Mouse (Mus musculus): ENCODE results near the gene Uhrf2. TPM values are rescaled to one million over a fixed set of nuclear protein-coding genes. Genes with fewer than 3 reads are reported as not detected.

Gene Uhrf2
- polyA plus RNA-seq, 1 experiment from 2014 or later = 54.6 TPM

- Histone ChIP-seq H3K9ac (ENCODE audit: low read length) (no peak overlapping the region), H3K4me1 (ENCODE audit: control insufficient read depth in 2 of 2, insufficient read depth in 2 of 2, low read length in 2 of 2) (peaks cover 2 to 6% of the 10 kb centered on the region in 2 experiments; a peak in 2 of 4 replicates), H3K36me3 (ENCODE audit: control insufficient read depth, insufficient read depth, low read length) (peaks cover 16% of the 10 kb centered on the region), H3K27me3 (ENCODE audit: control insufficient read depth, insufficient read depth, low read length) (no peaks in the 10 kb centered on the region), H3K4me2 (ENCODE audit: low read length) (no peak overlapping the region), H3K27ac (replicated peaks in 1 of 2; ENCODE audit: control insufficient read depth in 1 of 2, insufficient read depth in 1 of 2, low read depth in 2 of 2, low read length in 2 of 2) (no peak overlapping the region), H3K9me3 (ENCODE audit: control insufficient read depth, low read length) (0 out of 2 replicates have a peak, but pooled peaks cover 5% of the 10 kb centered on the region), H3K4me3 (ENCODE audit: control insufficient read depth in 1 of 2, insufficient read depth in 1 of 2, low read depth in 1 of 2, low read length in 2 of 2) (no peak overlapping the region)
- no peak for ATAC-seq (ENCODE audit: insufficient number of reproducible peaks, insufficient read depth, low FRiP score, low read depth)
- 68% methylated on average over 3 of the region's 3 CpGs for WGBS
These were observed 21.2 kb downstream of the Uhrf2 start for GRCm38 (mm10) chr19:30051479-30051878.

DNA sequence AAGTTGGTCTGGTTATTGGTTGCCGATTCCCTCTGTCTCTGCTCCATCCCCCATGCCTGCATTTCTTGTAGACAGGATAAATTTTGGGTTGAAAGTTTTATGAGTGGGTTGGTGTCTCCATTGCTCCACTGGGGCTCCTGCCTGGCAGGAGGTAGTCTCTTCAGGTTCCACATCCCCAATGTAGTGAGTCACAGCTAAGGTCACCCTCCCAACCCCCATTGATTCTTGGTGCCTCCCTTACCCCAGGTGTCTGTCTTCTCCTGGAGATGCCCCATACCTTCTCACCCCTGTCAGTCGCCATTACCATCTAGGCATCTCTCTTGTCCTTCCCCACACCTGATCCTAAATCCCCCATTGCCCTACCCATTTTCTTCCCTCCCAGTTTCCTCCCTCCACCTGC is 23.9 kb downstream of the Uhrf2 start:
- no peak for ATAC-seq (ENCODE audit: insufficient number of reproducible peaks, insufficient read depth, low FRiP score, low read depth)
- H3K9ac ChIP-seq (ENCODE audit: low read length) = no peak overlapping the region
- no peaks in the 10 kb centered on the region for H3K9me3 ChIP-seq (ENCODE audit: control insufficient read depth, low read length)
- H3K4me1 ChIP-seq (ENCODE audit: control insufficient read depth in 2 of 2, insufficient read depth in 2 of 2, low read length in 2 of 2) = peaks cover 2 to 6% of the 10 kb centered on the region in 2 experiments; a peak in 2 of 4 replicates
- no peaks in the 10 kb centered on the region for H3K27me3 ChIP-seq (ENCODE audit: control insufficient read depth, insufficient read depth, low read length)
- no peak overlapping the region for H3K4me2 ChIP-seq (ENCODE audit: low read length)
- peaks cover 19% of the 10 kb centered on the region; the same call in 1 of the 2 replicates for H3K36me3 ChIP-seq (ENCODE audit: control insufficient read depth, insufficient read depth, low read length)
- 93% methylated on average over 2 of the region's 2 CpGs for WGBS
- no peak overlapping the region for H3K4me3 ChIP-seq (ENCODE audit: control insufficient read depth in 1 of 2, insufficient read depth in 1 of 2, low read depth in 1 of 2, low read length in 2 of 2)
- H3K27ac ChIP-seq (replicated peaks in 1 of 2; ENCODE audit: control insufficient read depth in 1 of 2, insufficient read depth in 1 of 2, low read depth in 2 of 2, low read length in 2 of 2) = no peak overlapping the region

GRCm38 (mm10) chr19:30065797-30066196 is 35.5 kb downstream of the Uhrf2 start:
- no peak overlapping the region for H3K9ac ChIP-seq (ENCODE audit: low read length)
- no peaks in the 10 kb centered on the region for H3K27me3 ChIP-seq (ENCODE audit: control insufficient read depth, insufficient read depth, low read length)
- H3K4me2 ChIP-seq (ENCODE audit: low read length) = no peak overlapping the region
- peaks cover 12% of the 10 kb centered on the region; the same call in 1 of the 2 replicates for H3K36me3 ChIP-seq (ENCODE audit: control insufficient read depth, insufficient read depth, low read length)
- no peak overlapping the region for H3K4me3 ChIP-seq (ENCODE audit: control insufficient read depth in 1 of 2, insufficient read depth in 1 of 2, low read depth in 1 of 2, low read length in 2 of 2)
- 40% methylated on average over 4 of the region's 4 CpGs for WGBS
- no peaks in the 10 kb centered on the region for H3K9me3 ChIP-seq (ENCODE audit: control insufficient read depth, low read length)
- no peak overlapping the region for H3K27ac ChIP-seq (replicated peaks in 1 of 2; ENCODE audit: control insufficient read depth in 1 of 2, insufficient read depth in 1 of 2, low read depth in 2 of 2, low read length in 2 of 2)
- peaks cover 0 to 5% of the 10 kb centered on the region in 2 experiments; a peak in 1 of 4 replicates for H3K4me1 ChIP-seq (ENCODE audit: control insufficient read depth in 2 of 2, insufficient read depth in 2 of 2, low read length in 2 of 2)
- ATAC-seq (ENCODE audit: insufficient number of reproducible peaks, insufficient read depth, low FRiP score, low read depth) = no peak

GRCm38 (mm10) chr19:30090163-30090562 is 59.9 kb downstream of the Uhrf2 start:
- WGBS = 91% methylated on average over 6 of the region's 6 CpGs
- H3K36me3 ChIP-seq (ENCODE audit: control insufficient read depth, insufficient read depth, low read length) = peaks cover 94% of the 10 kb centered on the region

GRCm38 (mm10) chr19:30091644-30092295 is 61.5 kb downstream of the Uhrf2 start:
- no peaks in the 10 kb centered on the region for H3K4me1 ChIP-seq (ENCODE audit: control insufficient read depth in 2 of 2, insufficient read depth in 2 of 2, low read length in 2 of 2)
- no peak for ATAC-seq (ENCODE audit: insufficient number of reproducible peaks, insufficient read depth, low FRiP score, low read depth)
- 92% methylated on average over 12 of the region's 12 CpGs for WGBS
- H3K9ac ChIP-seq (ENCODE audit: low read length) = no peak overlapping the region
- H3K4me3 ChIP-seq (ENCODE audit: control insufficient read depth in 1 of 2, insufficient read depth in 1 of 2, low read depth in 1 of 2, low read length in 2 of 2) = no peak overlapping the region
- H3K27ac ChIP-seq (replicated peaks in 1 of 2; ENCODE audit: control insufficient read depth in 1 of 2, insufficient read depth in 1 of 2, low read depth in 2 of 2, low read length in 2 of 2) = no peak overlapping the region
- H3K27me3 ChIP-seq (ENCODE audit: control insufficient read depth, insufficient read depth, low read length) = no peaks in the 10 kb centered on the region
- H3K4me2 ChIP-seq (ENCODE audit: low read length) = no peak overlapping the region
- H3K36me3 ChIP-seq (ENCODE audit: control insufficient read depth, insufficient read depth, low read length) = peaks cover 96% of the 10 kb centered on the region
- H3K9me3 ChIP-seq (ENCODE audit: control insufficient read depth, low read length) = no peaks in the 10 kb centered on the region

More at GRCm38 (mm10) chr19:30090163-30090562, 59.9 kb downstream of the Uhrf2 start:
- H3K27ac ChIP-seq (replicated peaks in 1 of 2; ENCODE audit: control insufficient read depth in 1 of 2, insufficient read depth in 1 of 2, low read depth in 2 of 2, low read length in 2 of 2) = no peak overlapping the region
- no peak overlapping the region for H3K4me3 ChIP-seq (ENCODE audit: control insufficient read depth in 1 of 2, insufficient read depth in 1 of 2, low read depth in 1 of 2, low read length in 2 of 2)
- no peak for ATAC-seq (ENCODE audit: insufficient number of reproducible peaks, insufficient read depth, low FRiP score, low read depth)
- no peaks in the 10 kb centered on the region for H3K9me3 ChIP-seq (ENCODE audit: control insufficient read depth, low read length)
- no peak overlapping the region for H3K9ac ChIP-seq (ENCODE audit: low read length)
- H3K4me1 ChIP-seq (ENCODE audit: control insufficient read depth in 2 of 2, insufficient read depth in 2 of 2, low read length in 2 of 2) = no peaks in the 10 kb centered on the region
- no peaks in the 10 kb centered on the region for H3K27me3 ChIP-seq (ENCODE audit: control insufficient read depth, insufficient read depth, low read length)
- H3K4me2 ChIP-seq (ENCODE audit: low read length) = no peak overlapping the region

DNA sequence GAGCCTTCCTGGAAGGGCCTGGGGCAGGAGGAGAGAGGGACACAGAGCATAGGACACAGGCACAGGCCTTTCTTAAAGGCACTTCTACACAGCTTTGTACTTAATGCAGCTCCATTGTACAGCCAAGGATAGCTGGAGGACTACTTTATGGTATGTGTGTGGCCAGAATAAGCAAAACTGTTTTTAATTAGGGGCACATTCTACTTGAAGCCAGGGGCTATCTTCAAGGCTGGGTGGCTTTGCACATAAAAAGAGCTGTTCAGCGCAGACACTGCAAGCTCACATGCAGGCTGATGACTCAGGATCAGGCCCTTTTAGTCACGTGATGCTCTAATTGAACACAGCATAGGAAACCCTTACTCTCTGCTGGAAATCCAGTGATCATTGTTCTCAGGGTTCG is 65.9 kb downstream of the Uhrf2 start:
- Histone ChIP-seq H3K9ac (ENCODE audit: low read length) (no peak overlapping the region), H3K36me3 (ENCODE audit: control insufficient read depth, insufficient read depth, low read length) (peaks cover 73% of the 10 kb centered on the region), H3K9me3 (ENCODE audit: control insufficient read depth, low read length) (0 out of 2 replicates have a peak, but pooled peaks cover 4% of the 10 kb centered on the region), H3K4me1 (ENCODE audit: control insufficient read depth in 2 of 2, insufficient read depth in 2 of 2, low read length in 2 of 2) (no peaks in the 10 kb centered on the region), H3K4me3 (ENCODE audit: control insufficient read depth in 1 of 2, insufficient read depth in 1 of 2, low read depth in 1 of 2, low read length in 2 of 2) (no peak overlapping the region), H3K27ac (replicated peaks in 1 of 2; ENCODE audit: control insufficient read depth in 1 of 2, insufficient read depth in 1 of 2, low read depth in 2 of 2, low read length in 2 of 2) (no peak overlapping the region), H3K27me3 (ENCODE audit: control insufficient read depth, insufficient read depth, low read length) (no peaks in the 10 kb centered on the region), H3K4me2 (ENCODE audit: low read length) (no peak overlapping the region)
- ATAC-seq (ENCODE audit: insufficient number of reproducible peaks, insufficient read depth, low FRiP score, low read depth) = no peak
- 83% methylated on average over 3 of the region's 3 CpGs for WGBS

DNA sequence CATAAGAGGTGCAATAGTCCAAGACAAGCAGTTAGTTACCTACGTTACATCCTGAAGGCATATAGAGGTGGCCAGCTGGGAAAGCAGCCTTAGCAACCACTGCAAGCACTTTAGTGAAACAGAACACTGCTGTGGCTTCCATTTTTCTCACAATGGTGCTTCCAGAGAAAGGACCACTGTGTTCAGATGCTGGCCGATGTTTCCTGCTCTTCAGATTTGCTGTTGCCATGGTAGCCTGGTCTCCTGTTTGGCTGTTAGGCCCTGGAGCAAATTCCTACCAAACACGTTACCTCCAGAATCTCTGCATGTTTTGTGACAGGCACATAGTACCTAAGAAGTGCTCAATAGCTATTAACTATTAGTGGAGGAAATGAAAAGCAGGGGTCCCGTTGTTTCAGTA is 66.7 kb downstream of the Uhrf2 start:
- Histone ChIP-seq H3K9me3 (ENCODE audit: control insufficient read depth, low read length) (0 out of 2 replicates have a peak, but pooled peaks cover 4% of the 10 kb centered on the region), H3K4me3 (ENCODE audit: control insufficient read depth in 1 of 2, insufficient read depth in 1 of 2, low read depth in 1 of 2, low read length in 2 of 2) (no peak overlapping the region), H3K36me3 (ENCODE audit: control insufficient read depth, insufficient read depth, low read length) (peaks cover 64% of the 10 kb centered on the region), H3K27ac (replicated peaks in 1 of 2; ENCODE audit: control insufficient read depth in 1 of 2, insufficient read depth in 1 of 2, low read depth in 2 of 2, low read length in 2 of 2) (no peak overlapping the region), H3K4me1 (ENCODE audit: control insufficient read depth in 2 of 2, insufficient read depth in 2 of 2, low read length in 2 of 2) (no peaks in the 10 kb centered on the region), H3K4me2 (ENCODE audit: low read length) (no peak overlapping the region), H3K9ac (ENCODE audit: low read length) (no peak overlapping the region), H3K27me3 (ENCODE audit: control insufficient read depth, insufficient read depth, low read length) (no peaks in the 10 kb centered on the region)
- ATAC-seq (ENCODE audit: insufficient number of reproducible peaks, insufficient read depth, low FRiP score, low read depth) = no peak
- 94% methylated on average over 4 of the region's 4 CpGs for WGBS

- no peak for ATAC-seq (ENCODE audit: insufficient number of reproducible peaks, insufficient read depth, low FRiP score, low read depth)
- WGBS = 91% methylated on average over 12 of the region's 12 CpGs
- no peak overlapping the region for H3K27ac ChIP-seq (replicated peaks in 1 of 2; ENCODE audit: control insufficient read depth in 1 of 2, insufficient read depth in 1 of 2, low read depth in 2 of 2, low read length in 2 of 2)
- H3K4me1 ChIP-seq (ENCODE audit: control insufficient read depth in 2 of 2, insufficient read depth in 2 of 2, low read length in 2 of 2) = no peaks in the 10 kb centered on the region
- no peaks in the 10 kb centered on the region for H3K27me3 ChIP-seq (ENCODE audit: control insufficient read depth, insufficient read depth, low read length)
- H3K9ac ChIP-seq (ENCODE audit: low read length) = no peak overlapping the region
- H3K4me2 ChIP-seq (ENCODE audit: low read length) = no peak overlapping the region
- peaks cover 29% of the 10 kb centered on the region for H3K36me3 ChIP-seq (ENCODE audit: control insufficient read depth, insufficient read depth, low read length)
- no peak overlapping the region for H3K4me3 ChIP-seq (ENCODE audit: control insufficient read depth in 1 of 2, insufficient read depth in 1 of 2, low read depth in 1 of 2, low read length in 2 of 2)
- H3K9me3 ChIP-seq (ENCODE audit: control insufficient read depth, low read length) = 0 out of 2 replicates have a peak, but pooled peaks cover 4% of the 10 kb centered on the region
These were observed 70.3 kb downstream of the Uhrf2 start for GRCm38 (mm10) chr19:30100571-30100970.

Measured in heart, embryonic 14.5 days (tissue).